Mouse (Mus musculus) small intestine, adult 2 months (tissue): ENCODE measurements around the gene Slc2a1.

Experiments
- CTCF ChIP-seq: fragments of 200-500 bp; IDR thresholded peaks from 2 replicates; pipeline ENCODE4 v1.5.1; 2012; ENCODE audit warnings: low read depth, mild to moderate bottlenecking, control low read depth, inconsistent platforms, low read length, moderate library complexity, mixed read lengths; ENCODE audit not compliant: insufficient replicate concordance, insufficient read length; ENCODE audit errors: extremely low read depth
- POLR2A ChIP-seq: fragments of 200-500 bp; IDR thresholded peaks from 2 replicates; pipeline ENCODE4 v1.6.1; 2012; ENCODE audit warnings: low read depth, mild to moderate bottlenecking, control low read depth, inconsistent platforms, low read length, moderate library complexity

DNA sequence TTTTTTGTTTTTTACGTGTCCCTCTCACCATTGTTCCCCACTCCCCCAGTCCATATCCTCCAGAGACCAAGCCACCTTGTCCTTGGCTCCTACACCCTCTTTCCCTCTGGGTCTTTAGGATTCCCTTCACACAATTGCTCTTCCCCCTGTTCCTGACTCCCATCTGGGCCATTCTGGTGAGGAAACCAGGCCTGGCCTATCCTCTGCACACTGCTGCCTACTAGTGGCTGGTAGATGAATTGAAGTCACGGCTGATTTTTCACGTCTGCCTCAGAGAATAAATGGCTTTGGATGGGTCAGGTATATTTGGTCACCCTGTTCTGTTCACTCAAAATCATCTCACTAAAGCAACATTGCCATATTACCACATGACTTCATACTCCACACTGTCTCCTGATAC is 31.6 kb downstream of the Slc2a1 start:
- TF ChIP-seq CTCF: peak; percentile 86; the same call in 1 of the 2 replicates
- no peak for TF ChIP-seq POLR2A
